Mouse (Mus musculus): ENCODE measurements around the gene Gmds. TPM values are rescaled to one million over a fixed set of nuclear protein-coding genes. Genes with fewer than 3 reads are reported as not detected.

The Gmds gene
- total RNA-seq, 1 experiment, result 7.3 TPM

- no peaks in the 10 kb centered on the region for H3K9me3 ChIP-seq (ENCODE audit: control insufficient read depth, insufficient read depth, low read depth, low read length)
- H3K4me1 ChIP-seq (ENCODE audit: control insufficient read depth in 2 of 2, insufficient read depth in 2 of 2, low read length in 2 of 2, poor library complexity in 1 of 2), result no peaks in the 10 kb centered on the region
- no peak overlapping the region for H3K27ac ChIP-seq (ENCODE audit: insufficient read depth, low read depth, low read length, poor library complexity, severe bottlenecking)
- H3K36me3 ChIP-seq (ENCODE audit: control insufficient read depth, insufficient read depth, low read length, poor library complexity, severe bottlenecking), result no peaks in the 10 kb centered on the region
- in situ Hi-C loops (cut with MboI; ENCODE audit: low sequenced_read_pairs in 2 of 2, unreplicated experiment in 2 of 2), result no loop called here
- no peak for TF ChIP-seq CHD2 (IDR thresholded peaks at IDR 0.05; ENCODE audit: low read depth, low read length)
- TF ChIP-seq HCFC1 (IDR thresholded peaks at IDR 0.05; ENCODE audit: borderline replicate concordance, insufficient read depth, low read length), result no peak
- TF ChIP-seq MAFK (IDR thresholded peaks at IDR 0.05; ENCODE audit: insufficient read depth, low read depth, low read length), result no peak
- no peak for TF ChIP-seq ZC3H11A (IDR thresholded peaks at IDR 0.05; ENCODE audit: borderline replicate concordance, low read depth, low read length)
- no peak for TF ChIP-seq ZNF384 (IDR thresholded peaks at IDR 0.05; ENCODE audit: low read depth, low read length)
- no peak overlapping the region for H3K4me3 ChIP-seq (ENCODE audit: insufficient read depth in 1 of 2, low read depth in 1 of 2, low read length in 2 of 2, poor library complexity in 1 of 2, severe bottlenecking in 1 of 2)
- DNase-seq (ENCODE audit: low read depth, low spot score), result no peak
- H3K9ac ChIP-seq (ENCODE audit: insufficient read depth, low read depth, low read length, poor library complexity, severe bottlenecking), result no peak overlapping the region
Measured at GRCm38 (mm10) chr13:32088303-32088977, 250.1 kb downstream of the Gmds start.

- no peaks in the 10 kb centered on the region for H3K4me1 ChIP-seq (ENCODE audit: control insufficient read depth in 2 of 2, insufficient read depth in 2 of 2, low read length in 2 of 2, poor library complexity in 1 of 2)
- no peak overlapping the region for H3K27ac ChIP-seq (ENCODE audit: insufficient read depth, low read depth, low read length, poor library complexity, severe bottlenecking)
- in situ Hi-C loops (cut with MboI; ENCODE audit: low sequenced_read_pairs in 2 of 2, unreplicated experiment in 2 of 2), result no loop called here
- no peak overlapping the region for H3K9ac ChIP-seq (ENCODE audit: insufficient read depth, low read depth, low read length, poor library complexity, severe bottlenecking)
- no peak for TF ChIP-seq MAFK (IDR thresholded peaks at IDR 0.05; ENCODE audit: insufficient read depth, low read depth, low read length)
- no peak for TF ChIP-seq ZNF384 (IDR thresholded peaks at IDR 0.05; ENCODE audit: low read depth, low read length)
- no peak for TF ChIP-seq ZC3H11A (IDR thresholded peaks at IDR 0.05; ENCODE audit: borderline replicate concordance, low read depth, low read length)
- TF ChIP-seq HCFC1 (IDR thresholded peaks at IDR 0.05; ENCODE audit: borderline replicate concordance, insufficient read depth, low read length), result no peak
- no peak for TF ChIP-seq CHD2 (IDR thresholded peaks at IDR 0.05; ENCODE audit: low read depth, low read length)
- no peak overlapping the region for H3K4me3 ChIP-seq (ENCODE audit: insufficient read depth in 1 of 2, low read depth in 1 of 2, low read length in 2 of 2, poor library complexity in 1 of 2, severe bottlenecking in 1 of 2)
- H3K9me3 ChIP-seq (ENCODE audit: control insufficient read depth, insufficient read depth, low read depth, low read length), result no peaks in the 10 kb centered on the region
- no peak for DNase-seq (ENCODE audit: low read depth, low spot score)
- no peaks in the 10 kb centered on the region for H3K36me3 ChIP-seq (ENCODE audit: control insufficient read depth, insufficient read depth, low read length, poor library complexity, severe bottlenecking)
Measured at GRCm38 (mm10) chr13:32080520-32081249, 257.9 kb downstream of the Gmds start.

DNA sequence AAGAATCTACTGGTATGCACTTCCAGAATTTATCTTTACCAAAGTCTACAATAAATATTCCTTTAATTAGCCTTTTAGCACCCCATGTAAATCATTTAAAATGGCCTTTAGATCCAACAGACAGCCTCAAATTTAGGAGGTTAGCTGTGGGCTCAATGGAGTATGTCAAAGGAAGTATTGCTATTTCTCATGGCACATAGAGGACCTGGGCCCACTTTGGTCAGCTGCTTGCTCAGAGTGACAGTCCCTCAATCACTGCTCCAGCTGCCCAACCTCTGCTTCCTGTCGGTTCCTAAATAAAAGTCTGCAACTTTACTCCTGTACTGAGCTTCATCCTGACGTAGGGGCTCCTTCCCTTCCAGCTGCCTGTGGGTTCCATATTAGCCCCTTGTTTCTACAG is 264.9 kb downstream of the Gmds start:
- in situ Hi-C loops (cut with MboI; ENCODE audit: low sequenced_read_pairs in 2 of 2, unreplicated experiment in 2 of 2), result no loop called here
- no peak for TF ChIP-seq MAFK (IDR thresholded peaks at IDR 0.05; ENCODE audit: insufficient read depth, low read depth, low read length)
- no peak for TF ChIP-seq CHD2 (IDR thresholded peaks at IDR 0.05; ENCODE audit: low read depth, low read length)
- TF ChIP-seq ZNF384 (IDR thresholded peaks at IDR 0.05; ENCODE audit: low read depth, low read length), result no peak
- TF ChIP-seq ZC3H11A (IDR thresholded peaks at IDR 0.05; ENCODE audit: borderline replicate concordance, low read depth, low read length), result no peak
- no peak for TF ChIP-seq HCFC1 (IDR thresholded peaks at IDR 0.05; ENCODE audit: borderline replicate concordance, insufficient read depth, low read length)
- H3K27ac ChIP-seq (ENCODE audit: insufficient read depth, low read depth, low read length, poor library complexity, severe bottlenecking), result no peak overlapping the region

GRCm38 (mm10) chr13:32055321-32055720 is 283.2 kb downstream of the Gmds start:
- TF ChIP-seq HCFC1 (IDR thresholded peaks at IDR 0.05; ENCODE audit: borderline replicate concordance, insufficient read depth, low read length) (no peak), ZNF384 (IDR thresholded peaks at IDR 0.05; ENCODE audit: low read depth, low read length) (no peak), CHD2 (IDR thresholded peaks at IDR 0.05; ENCODE audit: low read depth, low read length) (no peak)
- H3K9ac ChIP-seq (ENCODE audit: insufficient read depth, low read depth, low read length, poor library complexity, severe bottlenecking), result no peak overlapping the region
- no peak for DNase-seq (ENCODE audit: low read depth, low spot score)

More for the DNA sequence above, 264.9 kb downstream of the Gmds start:
- Histone ChIP-seq H3K36me3 (ENCODE audit: control insufficient read depth, insufficient read depth, low read length, poor library complexity, severe bottlenecking) (no peaks in the 10 kb centered on the region), H3K4me1 (ENCODE audit: control insufficient read depth in 2 of 2, insufficient read depth in 2 of 2, low read length in 2 of 2, poor library complexity in 1 of 2) (no peaks in the 10 kb centered on the region), H3K4me3 (ENCODE audit: insufficient read depth in 1 of 2, low read depth in 1 of 2, low read length in 2 of 2, poor library complexity in 1 of 2, severe bottlenecking in 1 of 2) (no peak overlapping the region), H3K9me3 (ENCODE audit: control insufficient read depth, insufficient read depth, low read depth, low read length) (no peaks in the 10 kb centered on the region), H3K9ac (ENCODE audit: insufficient read depth, low read depth, low read length, poor library complexity, severe bottlenecking) (no peak overlapping the region)
- no peak for DNase-seq (ENCODE audit: low read depth, low spot score)

More at GRCm38 (mm10) chr13:32055321-32055720, 283.2 kb downstream of the Gmds start:
- no peak overlapping the region for H3K4me3 ChIP-seq (ENCODE audit: insufficient read depth in 1 of 2, low read depth in 1 of 2, low read length in 2 of 2, poor library complexity in 1 of 2, severe bottlenecking in 1 of 2)
- in situ Hi-C loops (cut with MboI; ENCODE audit: low sequenced_read_pairs in 2 of 2, unreplicated experiment in 2 of 2), result no loop called here
- no peak overlapping the region for H3K27ac ChIP-seq (ENCODE audit: insufficient read depth, low read depth, low read length, poor library complexity, severe bottlenecking)
- H3K4me1 ChIP-seq (ENCODE audit: control insufficient read depth in 2 of 2, insufficient read depth in 2 of 2, low read length in 2 of 2, poor library complexity in 1 of 2), result peaks cover 2% of the 10 kb centered on the region in 2 experiments; a peak in 1 of 4 replicates
- no peaks in the 10 kb centered on the region for H3K36me3 ChIP-seq (ENCODE audit: control insufficient read depth, insufficient read depth, low read length, poor library complexity, severe bottlenecking)
- no peaks in the 10 kb centered on the region for H3K9me3 ChIP-seq (ENCODE audit: control insufficient read depth, insufficient read depth, low read depth, low read length)

Measured in ES-E14 (cell line).